Mouse (Mus musculus): ENCODE data around the gene Fzd10. TPM values are rescaled to one million over a fixed set of nuclear protein-coding genes. Genes with fewer than 3 reads are reported as not detected.

Fzd10 gene
- 2.5 and 2.6 TPM in 2 replicates for polyA plus RNA-seq (2015; fragmentation: Nextera tagmentation; extraction: Ambion mirVana)

- Histone ChIP-seq H3K27ac (ENCODE audit: low read length) (no peak within 1 kb of the TSS; the same call in 1 of the 2 replicates), H3K27me3 (ENCODE audit: insufficient read depth, low read length) (peaks cover 60% of the 10 kb centered on the region), H3K4me2 (replicated peaks; ENCODE audit: low read depth, low read length) (peak within 1 kb of the TSS; percentile 95)
Measured at GRCm38 (mm10) chr5:128600072-128601021, at the start of gene Fzd10. Gene Fzd10, plus strand, starts transcription at chr5:128600844.

GRCm38 (mm10) chr5:128551448-128551847 is 49.2 kb upstream of the Fzd10 start:
- Histone ChIP-seq H3K9me3 (ENCODE audit: low read length) (no peaks in the 10 kb centered on the region), H3K4me2 (replicated peaks; ENCODE audit: low read depth, low read length) (peak overlapping the region; percentile 52), H3K4me3 (ENCODE audit: low read length) (peak overlapping the region; percentile 21), H3K4me1 (ENCODE audit: insufficient read depth, low read length) (peaks cover 19% of the 10 kb centered on the region), H3K27ac (ENCODE audit: low read length) (peak overlapping the region; percentile 57; the same call in 1 of the 2 replicates), H3K27me3 (ENCODE audit: insufficient read depth, low read length) (peaks cover 14% of the 10 kb centered on the region; the same call in 1 of the 2 replicates), H3K9ac (replicated peaks; ENCODE audit: low read length) (peak overlapping the region; percentile 37; the same call in 1 of the 2 replicates), H3K36me3 (ENCODE audit: insufficient read depth, low read length) (no peaks in the 10 kb centered on the region)
- ATAC-seq (ENCODE audit: low FRiP score, low TSS enrichment) = 0 out of 2 replicates have a peak, but pooled peaks have one; percentile 27
- 3% methylated on average over 11 of the region's 11 CpGs for WGBS

More at GRCm38 (mm10) chr5:128600072-128601021, at the start of gene Fzd10:
- peak; percentile 57 for ATAC-seq (ENCODE audit: low FRiP score, low TSS enrichment)
- Histone ChIP-seq H3K4me3 (ENCODE audit: low read length) (peak within 1 kb of the TSS; percentile 61), H3K9me3 (ENCODE audit: low read length) (no peaks in the 10 kb centered on the region), H3K36me3 (ENCODE audit: insufficient read depth, low read length) (no peaks in the 10 kb centered on the region), H3K9ac (replicated peaks; ENCODE audit: low read length) (peak within 1 kb of the TSS; percentile 70), H3K4me1 (ENCODE audit: insufficient read depth, low read length) (peaks cover 33% of the 10 kb centered on the region)
- under 1% methylated on average over 56 of the region's 73 CpGs for WGBS

GRCm38 (mm10) chr5:128552136-128552890 is 48.3 kb upstream of the Fzd10 start:
- no peaks in the 10 kb centered on the region for H3K36me3 ChIP-seq (ENCODE audit: insufficient read depth, low read length)
- peak overlapping the region; percentile 33 for H3K4me3 ChIP-seq (ENCODE audit: low read length)
- peak overlapping the region; percentile 52 for H3K4me2 ChIP-seq (replicated peaks; ENCODE audit: low read depth, low read length)
- peaks cover 19% of the 10 kb centered on the region for H3K4me1 ChIP-seq (ENCODE audit: insufficient read depth, low read length)
- no peak for ATAC-seq (ENCODE audit: low FRiP score, low TSS enrichment)
- no peak overlapping the region for H3K27ac ChIP-seq (ENCODE audit: low read length)
- peak overlapping the region; percentile 35; the same call in 1 of the 2 replicates for H3K9ac ChIP-seq (replicated peaks; ENCODE audit: low read length)
- WGBS = 8% methylated on average over 28 of the region's 28 CpGs
- H3K9me3 ChIP-seq (ENCODE audit: low read length) = no peaks in the 10 kb centered on the region
- peaks cover 14% of the 10 kb centered on the region; the same call in 1 of the 2 replicates for H3K27me3 ChIP-seq (ENCODE audit: insufficient read depth, low read length)

DNA sequence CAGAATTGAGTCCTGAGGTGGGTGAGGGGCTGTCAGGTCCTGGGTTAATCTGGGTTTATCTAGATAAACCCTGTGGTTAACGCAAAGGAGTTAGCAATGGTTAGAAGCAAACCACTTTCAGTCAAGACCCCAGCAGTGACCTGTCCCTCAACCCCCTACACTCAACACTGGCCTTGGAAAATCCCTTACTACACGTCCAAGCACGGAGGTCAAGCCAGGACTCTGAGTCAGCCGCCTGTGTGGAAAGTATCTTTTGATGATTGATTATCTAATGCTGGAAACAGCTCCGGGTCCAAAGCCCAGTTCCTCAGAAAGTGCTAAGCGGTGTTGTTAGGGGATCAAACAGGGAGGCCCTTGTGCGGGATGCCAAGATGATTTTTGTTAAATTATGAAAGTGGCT is 42.5 kb upstream of the Fzd10 start:
- Histone ChIP-seq H3K36me3 (ENCODE audit: insufficient read depth, low read length) (no peaks in the 10 kb centered on the region), H3K9me3 (ENCODE audit: low read length) (0 out of 2 replicates have a peak, but pooled peaks cover 10% of the 10 kb centered on the region), H3K4me3 (ENCODE audit: low read length) (no peak overlapping the region), H3K9ac (replicated peaks; ENCODE audit: low read length) (no peak overlapping the region), H3K27ac (ENCODE audit: low read length) (no peak overlapping the region), H3K4me2 (replicated peaks; ENCODE audit: low read depth, low read length) (no peak overlapping the region), H3K27me3 (ENCODE audit: insufficient read depth, low read length) (0 out of 2 replicates have a peak, but pooled peaks cover 4% of the 10 kb centered on the region), H3K4me1 (ENCODE audit: insufficient read depth, low read length) (no peaks in the 10 kb centered on the region)
- 19% methylated on average over 7 of the region's 7 CpGs for WGBS
- no peak for ATAC-seq (ENCODE audit: low FRiP score, low TSS enrichment)

DNA sequence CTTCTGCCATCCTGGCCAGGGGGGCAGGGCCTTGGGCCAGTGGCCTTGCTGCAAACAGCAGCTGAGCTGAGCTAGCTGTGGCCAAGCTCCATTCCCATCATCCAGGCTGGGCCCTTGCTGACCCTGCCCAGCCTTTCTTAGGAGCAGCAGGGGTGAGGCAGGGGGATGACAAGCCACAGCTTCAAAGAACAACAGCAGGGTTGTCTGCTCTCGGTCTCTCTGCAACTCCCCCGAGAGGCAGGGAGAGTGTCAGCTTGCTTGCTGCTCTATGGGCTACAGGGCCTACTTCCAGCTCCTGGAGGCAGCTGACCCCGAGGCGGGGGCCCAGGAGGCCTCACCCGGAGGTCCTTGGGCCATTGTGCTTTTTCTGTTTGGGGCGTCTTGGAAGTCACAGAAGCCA is 33.3 kb upstream of the Fzd10 start:
- H3K4me2 ChIP-seq (replicated peaks; ENCODE audit: low read depth, low read length) = no peak overlapping the region

DNA sequence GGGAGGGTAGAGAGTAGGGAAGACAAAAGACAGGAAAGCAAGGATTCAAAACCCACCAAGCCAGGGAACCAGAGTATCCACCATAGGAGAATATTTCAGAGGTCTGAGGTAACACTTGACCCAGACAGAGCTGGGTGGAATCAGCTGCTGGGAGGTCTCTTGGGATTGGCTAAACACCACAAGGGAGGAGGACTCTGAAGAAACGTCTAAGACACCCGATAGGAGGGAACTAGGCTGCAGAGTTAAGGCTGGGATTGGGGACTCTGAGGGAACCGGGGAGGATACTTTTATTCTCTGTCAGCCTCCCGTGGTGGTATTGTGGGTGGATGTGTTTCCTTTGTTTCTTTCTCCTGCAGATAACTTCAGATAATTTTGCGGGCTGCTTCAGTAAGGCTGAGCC is 31.7 kb upstream of the Fzd10 start:
- no peak overlapping the region for H3K27ac ChIP-seq (ENCODE audit: low read length)
- no peaks in the 10 kb centered on the region for H3K9me3 ChIP-seq (ENCODE audit: low read length)
- H3K4me1 ChIP-seq (ENCODE audit: insufficient read depth, low read length) = no peaks in the 10 kb centered on the region
- no peaks in the 10 kb centered on the region for H3K27me3 ChIP-seq (ENCODE audit: insufficient read depth, low read length)
- H3K9ac ChIP-seq (replicated peaks; ENCODE audit: low read length) = no peak overlapping the region
- 16% methylated on average over 5 of the region's 5 CpGs for WGBS
- no peak overlapping the region for H3K4me2 ChIP-seq (replicated peaks; ENCODE audit: low read depth, low read length)
- H3K36me3 ChIP-seq (ENCODE audit: insufficient read depth, low read length) = no peaks in the 10 kb centered on the region
- no peak for ATAC-seq (ENCODE audit: low FRiP score, low TSS enrichment)
- no peak overlapping the region for H3K4me3 ChIP-seq (ENCODE audit: low read length)

More for the DNA sequence above, 33.3 kb upstream of the Fzd10 start:
- peak; percentile 59 for ATAC-seq (ENCODE audit: low FRiP score, low TSS enrichment)
- 10% methylated on average over 6 of the region's 6 CpGs for WGBS
- Histone ChIP-seq H3K36me3 (ENCODE audit: insufficient read depth, low read length) (no peaks in the 10 kb centered on the region), H3K27me3 (ENCODE audit: insufficient read depth, low read length) (no peaks in the 10 kb centered on the region), H3K9me3 (ENCODE audit: low read length) (no peaks in the 10 kb centered on the region), H3K27ac (ENCODE audit: low read length) (no peak overlapping the region), H3K9ac (replicated peaks; ENCODE audit: low read length) (no peak overlapping the region), H3K4me1 (ENCODE audit: insufficient read depth, low read length) (no peaks in the 10 kb centered on the region), H3K4me3 (ENCODE audit: low read length) (no peak overlapping the region)

DNA sequence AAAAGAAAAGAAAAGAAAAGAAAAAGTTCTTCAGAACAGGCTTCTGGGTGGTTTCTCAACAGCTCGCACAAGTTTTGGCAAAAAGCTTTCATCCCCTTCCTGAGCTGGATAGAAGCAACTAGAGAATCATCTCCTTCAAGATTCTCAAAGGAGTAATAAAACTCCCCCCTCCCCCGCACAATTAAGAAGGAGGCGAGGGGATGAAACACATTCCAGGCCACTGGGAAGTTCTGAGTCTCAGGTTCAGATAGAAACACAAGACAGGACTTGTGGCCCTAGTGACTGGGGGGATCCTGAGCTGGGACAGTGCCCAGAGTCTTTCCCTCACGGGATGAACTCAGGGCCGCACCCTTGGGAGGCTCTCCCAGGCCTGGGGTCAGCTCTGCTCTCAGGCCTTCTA is 30.6 kb upstream of the Fzd10 start:
- Histone ChIP-seq H3K27me3 (ENCODE audit: insufficient read depth, low read length) (no peaks in the 10 kb centered on the region), H3K9ac (replicated peaks; ENCODE audit: low read length) (no peak overlapping the region), H3K4me1 (ENCODE audit: insufficient read depth, low read length) (no peaks in the 10 kb centered on the region), H3K4me2 (replicated peaks; ENCODE audit: low read depth, low read length) (no peak overlapping the region), H3K4me3 (ENCODE audit: low read length) (no peak overlapping the region), H3K9me3 (ENCODE audit: low read length) (no peaks in the 10 kb centered on the region; the same call in 1 of the 2 replicates), H3K36me3 (ENCODE audit: insufficient read depth, low read length) (no peaks in the 10 kb centered on the region), H3K27ac (ENCODE audit: low read length) (no peak overlapping the region)
- no peak for ATAC-seq (ENCODE audit: low FRiP score, low TSS enrichment)
- 11% methylated on average over 5 of the region's 5 CpGs for WGBS

DNA sequence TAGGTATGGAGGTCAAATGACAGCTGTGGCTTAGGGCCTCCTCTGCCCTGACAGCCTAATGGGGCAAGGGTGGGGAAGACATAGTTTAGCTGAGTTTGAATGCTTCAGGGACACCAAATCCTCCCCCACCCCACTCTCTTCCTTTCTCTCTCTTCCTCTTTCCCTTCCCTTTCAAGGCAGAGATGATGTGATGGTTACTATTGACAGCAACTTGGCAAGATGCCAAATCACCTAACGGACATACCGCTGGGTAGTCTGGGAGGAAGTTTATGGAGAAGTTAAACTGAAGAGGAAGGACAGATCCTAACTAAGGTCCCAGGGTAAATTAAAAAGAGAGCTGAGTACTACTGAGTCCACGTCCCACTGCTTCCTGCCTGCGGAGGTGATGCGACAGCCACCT is 29.8 kb upstream of the Fzd10 start:
- H3K4me1 ChIP-seq (ENCODE audit: insufficient read depth, low read length) = no peaks in the 10 kb centered on the region
- H3K27ac ChIP-seq (ENCODE audit: low read length) = no peak overlapping the region
- no peaks in the 10 kb centered on the region for H3K27me3 ChIP-seq (ENCODE audit: insufficient read depth, low read length)
- no peak overlapping the region for H3K9ac ChIP-seq (replicated peaks; ENCODE audit: low read length)
- H3K4me3 ChIP-seq (ENCODE audit: low read length) = no peak overlapping the region
- no peaks in the 10 kb centered on the region for H3K36me3 ChIP-seq (ENCODE audit: insufficient read depth, low read length)
- no peaks in the 10 kb centered on the region; the same call in 1 of the 2 replicates for H3K9me3 ChIP-seq (ENCODE audit: low read length)
- whole genome bisulfite sequencing = 70% methylated on average over 5 of the region's 5 CpGs
- ATAC-seq (ENCODE audit: low FRiP score, low TSS enrichment) = no peak
- no peak overlapping the region for H3K4me2 ChIP-seq (replicated peaks; ENCODE audit: low read depth, low read length)

GRCm38 (mm10) chr5:128571706-128572105 is 28.9 kb upstream of the Fzd10 start:
- H3K27ac ChIP-seq (ENCODE audit: low read length) = no peak overlapping the region
- WGBS = 75% methylated on average over 8 of the region's 8 CpGs
- no peaks in the 10 kb centered on the region for H3K36me3 ChIP-seq (ENCODE audit: insufficient read depth, low read length)

More at GRCm38 (mm10) chr5:128571706-128572105, 28.9 kb upstream of the Fzd10 start:
- Histone ChIP-seq H3K27me3 (ENCODE audit: insufficient read depth, low read length) (no peaks in the 10 kb centered on the region), H3K4me2 (replicated peaks; ENCODE audit: low read depth, low read length) (no peak overlapping the region), H3K9me3 (ENCODE audit: low read length) (no peaks in the 10 kb centered on the region; the same call in 1 of the 2 replicates), H3K9ac (replicated peaks; ENCODE audit: low read length) (no peak overlapping the region), H3K4me3 (ENCODE audit: low read length) (no peak overlapping the region), H3K4me1 (ENCODE audit: insufficient read depth, low read length) (no peaks in the 10 kb centered on the region)
- ATAC-seq (ENCODE audit: low FRiP score, low TSS enrichment) = no peak
